Comparison of ENCODE assay signal across 9 mouse cellular contexts in the genomic region with DNA sequence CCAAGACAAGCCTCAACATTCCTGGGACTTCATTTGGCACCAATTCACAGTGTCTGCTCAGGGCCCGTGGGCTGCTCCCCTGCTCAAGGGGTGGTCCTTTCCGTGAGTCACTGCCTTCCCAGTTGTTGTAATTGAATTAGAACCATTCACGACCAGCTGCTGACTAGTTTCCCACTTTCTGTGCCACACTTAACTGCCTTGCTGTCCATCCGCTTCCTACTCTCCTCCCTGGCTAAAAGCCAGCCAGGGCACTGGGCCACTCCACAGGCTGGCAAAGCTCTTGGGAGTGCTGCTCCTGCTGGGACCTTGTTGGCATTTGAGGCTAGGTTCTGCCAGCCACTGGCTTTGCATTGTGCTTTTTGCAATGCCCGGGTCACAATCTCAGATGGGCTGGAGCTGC. TPM values are rescaled to one million over a fixed set of nuclear protein-coding genes. Genes with fewer than 3 reads are reported as not detected.
A peak's percentile ranks its signal among the peaks of the same experiment; 100 is the strongest.
DNase-seq lines count a peak whose midpoint lies in the region; ATAC-seq and TF ChIP-seq lines count a peak whose summit lies in the region.
"Had no signal": no experiment of that assay in that cellular context is flagged by ENCODE, and none has a peak within 500 bp of the region (broad histone marks: within the 10 kb centered on the region; RNA-seq: fewer than 3 reads in every experiment).

No protein-coding gene starts in this region.

- no peak overlapping the region for H3K9ac ChIP-seq in heart, adult 2 months (ENCODE audit: low read depth, low read length)
- no peak overlapping the region for H3K9ac ChIP-seq in hindbrain, postnatal 0 days (replicated peaks; ENCODE audit: low read length)
- H3K9ac ChIP-seq: lung, embryonic 14.5 days had no signal

- TF ChIP-seq CTCF in heart, adult 2 months (IDR thresholded peaks at IDR 0.05), result no peak
- TF ChIP-seq CTCF in hindbrain, postnatal 0 days (IDR thresholded peaks at IDR 0.05; ENCODE audit: low read depth), result no peak

- H3K27me3 ChIP-seq in heart, adult 2 months (ENCODE audit: control insufficient read depth, insufficient read depth, low read length), result no peaks in the 10 kb centered on the region
- H3K27me3 ChIP-seq in hindbrain, postnatal 0 days (ENCODE audit: insufficient read depth, low read length), result no peaks in the 10 kb centered on the region

- H3K79me2 ChIP-seq in heart, adult 2 months (replicated peaks; ENCODE audit: control insufficient read depth, insufficient read depth, low read length), result no peaks in the 10 kb centered on the region

- H3K9me3 ChIP-seq in hindbrain, postnatal 0 days (ENCODE audit: low read length), result no peaks in the 10 kb centered on the region

- TF ChIP-seq EP300 in heart, adult 2 months (IDR thresholded peaks at IDR 0.05; ENCODE audit: insufficient read depth, low read depth, low read length), result no peak

- peak; percentile 53 to 62 for DNase-seq in heart, adult 2 months
- no peak for DNase-seq in heart, postnatal 25 days (ENCODE audit: low spot score)
- DNase-seq in 3134 (ENCODE audit: extremely low read depth, insufficient read length, low spot score), result peak; percentile 14
- DNase-seq in cerebellum, adult 11-12 months, result peak; percentile 46
- DNase-seq in hindbrain, postnatal 0 days (ENCODE audit: low spot score), result peak; percentile 69
- no peak for DNase-seq in embryo, embryonic 11 days
- DNase-seq in left cerebral cortex, postnatal 36 days (ENCODE audit: low spot score in 2 of 2), result no peak
- DNase-seq: lung, embryonic 14.5 days had no signal

- WGBS in heart, adult 2 months, result 28% methylated on average over 5 of the region's 5 CpGs
- WGBS in hindbrain, postnatal 0 days, result 19% methylated on average over 5 of the region's 5 CpGs

- no peaks in the 10 kb centered on the region for H3K36me3 ChIP-seq in heart, adult 2 months (ENCODE audit: control insufficient read depth, insufficient read depth, low read length)
- H3K36me3 ChIP-seq in hindbrain, postnatal 0 days (ENCODE audit: insufficient read depth, low read length), result peaks cover 9% of the 10 kb centered on the region; the same call in 1 of the 2 replicates

- H3K27ac ChIP-seq in heart, adult 2 months, result no peak overlapping the region
- H3K27ac ChIP-seq in hindbrain, postnatal 0 days, result no peak overlapping the region

- peak; percentile 36; the same call in 1 of the 2 replicates for ATAC-seq in hindbrain, postnatal 0 days
- ATAC-seq in megakaryocyte progenitor cell, adult 5-6 weeks (replicated peaks; ENCODE audit: poor library complexity), result no peak

- H3K4me2 ChIP-seq in hindbrain, postnatal 0 days (ENCODE audit: low read depth, low read length), result no peak overlapping the region
- H3K4me2 ChIP-seq: lung, embryonic 14.5 days had no signal

- no peak for TF ChIP-seq POLR2A in heart, adult 2 months (IDR thresholded peaks at IDR 0.05; ENCODE audit: insufficient read depth, low read depth, low read length)

- H3K4me3 ChIP-seq in heart, adult 2 months, result no peak overlapping the region
- H3K4me3 ChIP-seq in hindbrain, postnatal 0 days (ENCODE audit: low read length), result no peak overlapping the region

- intact Hi-C loops in heart, adult 2 months (cut with DNase I), result no loop called here
- intact Hi-C loops in heart, postnatal 25 days (cut with DNase I), result no loop called here
- intact Hi-C loops in left cerebral cortex, postnatal 36 days (cut with DNase I), result no loop called here

- no peaks in the 10 kb centered on the region for H3K4me1 ChIP-seq in heart, adult 2 months (ENCODE audit: control insufficient read depth, insufficient read depth, low read length)
- 0 out of 2 replicates have a peak, but pooled peaks cover 6% of the 10 kb centered on the region for H3K4me1 ChIP-seq in hindbrain, postnatal 0 days (ENCODE audit: insufficient read depth, low read length)

RNA-seq across cellular contexts. Expression of gene St8sia2, which starts 59.0 kb away (rescaled TPM):
- under 1 TPM; 0.11 to 0.44 TPM for total RNA-seq in heart, adult 2 months (2021)
- polyA plus RNA-seq in heart, adult 2 months (2012; rRNA removed), result 0.37 and 0.38 TPM in 2 replicates
- under 1 TPM; 0.36 TPM for total RNA-seq in heart, postnatal 25 days (2021)
- total RNA-seq in hindbrain, postnatal 0 days (2014; rRNA removed), result 52.4 and 54.8 TPM in 2 replicates
- 37.4 and 45.1 TPM in 2 replicates for polyA plus RNA-seq in hindbrain, postnatal 0 days (2015; fragmentation: Nextera tagmentation; extraction: Ambion mirVana)
- total RNA-seq in left cerebral cortex, postnatal 36 days (2021), result 1 to 10 TPM; 1.3 to 1.6 TPM
- not detected in 2 replicates for total RNA-seq in megakaryocyte progenitor cell, adult 5-6 weeks (2015)
- 0.17 TPM in 1 of 2 replicates, not detected in the other for total RNA-seq in megakaryocyte progenitor cell, adult 5-6 weeks (2017)

Comparison
In these comparisons a context has a peak if more than half of its experiments do, and no peak if none do; other contexts are left out.
1. DNase-seq: peak in heart, adult 2 months (2 of 2), 3134 (single experiment), cerebellum, adult 11-12 months (single experiment) and hindbrain, postnatal 0 days (single experiment); none in heart, postnatal 25 days (single experiment), embryo, embryonic 11 days (single experiment) and left cerebral cortex, postnatal 36 days (0 of 2).
2. RNA of gene St8sia2, which starts 59.0 kb away (total RNA-seq): 52.4 to 54.8 TPM in hindbrain, postnatal 0 days; 1.3 to 1.6 TPM in left cerebral cortex, postnatal 36 days, 0.11 to 0.44 TPM in heart, adult 2 months, 0.36 TPM in heart, postnatal 25 days and 0.17 TPM in megakaryocyte progenitor cell, adult 5-6 weeks; every median in the first group is over 10 times any median in the second.